Mouse (Mus musculus) layer of hippocampus, adult 9-11 months (tissue): ENCODE results near the gene Rrp1.

Experiments
- DNase-seq: peaks from one replicate; pipeline ENCODE4 v3.0.0; 2022

The Rrp1 gene

GRCm38 (mm10) chr10:78412319-78413151 is at the start of gene Rrp1:
Rrp1 (minus strand) TSS chr10:78413043.
- DNase-seq: peak; percentile 96

- DNase-seq: no peak
These were observed 48.9 kb upstream of the Rrp1 start for GRCm38 (mm10) chr10:78461767-78462166.

DNA sequence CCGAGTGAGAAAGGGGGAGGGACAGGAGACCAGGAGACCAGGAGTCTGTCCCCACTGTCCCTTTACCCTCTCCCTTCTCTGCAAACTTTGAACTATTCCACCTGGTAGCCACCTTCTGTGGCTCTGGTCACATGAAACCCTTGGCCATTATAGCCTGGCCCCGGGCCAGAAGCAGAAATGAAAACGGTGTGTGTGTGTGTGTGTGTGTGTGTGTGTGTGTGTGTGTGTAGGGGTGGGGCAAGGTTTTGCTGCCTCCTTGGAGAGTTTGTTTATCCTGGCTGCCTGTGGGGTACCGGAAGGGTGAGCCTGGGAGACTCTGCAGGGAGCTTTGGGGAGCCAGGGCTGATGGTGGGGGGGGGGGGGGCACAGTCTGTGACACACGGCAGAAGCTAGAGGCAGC is 47.6 kb upstream of the Rrp1 start:
- DNase-seq: no peak

GRCm38 (mm10) chr10:78458348-78459111 is 45.7 kb upstream of the Rrp1 start:
- no peak for DNase-seq

GRCm38 (mm10) chr10:78457495-78458347 is 44.9 kb upstream of the Rrp1 start:
- no peak for DNase-seq

DNA sequence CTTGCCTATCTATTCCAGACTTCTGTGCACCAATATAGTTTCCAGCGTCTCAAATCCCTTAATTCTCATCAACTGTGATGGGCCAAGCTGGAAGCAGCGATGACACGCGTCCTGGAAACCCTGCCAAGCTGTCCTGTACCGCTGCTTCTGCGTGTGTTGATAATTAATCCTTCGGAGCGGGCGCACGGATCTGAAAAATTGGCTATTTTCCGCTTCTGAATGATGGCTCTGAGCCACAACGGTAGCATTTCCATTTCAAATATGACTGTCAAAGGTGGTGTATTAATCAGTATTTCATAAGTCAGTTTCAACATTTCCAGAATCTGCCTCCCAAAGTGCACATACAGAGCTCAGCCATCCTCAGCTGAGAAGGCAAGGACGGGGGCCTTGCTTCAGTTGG is 43.9 kb upstream of the Rrp1 start:
- DNase-seq: no peak

DNA sequence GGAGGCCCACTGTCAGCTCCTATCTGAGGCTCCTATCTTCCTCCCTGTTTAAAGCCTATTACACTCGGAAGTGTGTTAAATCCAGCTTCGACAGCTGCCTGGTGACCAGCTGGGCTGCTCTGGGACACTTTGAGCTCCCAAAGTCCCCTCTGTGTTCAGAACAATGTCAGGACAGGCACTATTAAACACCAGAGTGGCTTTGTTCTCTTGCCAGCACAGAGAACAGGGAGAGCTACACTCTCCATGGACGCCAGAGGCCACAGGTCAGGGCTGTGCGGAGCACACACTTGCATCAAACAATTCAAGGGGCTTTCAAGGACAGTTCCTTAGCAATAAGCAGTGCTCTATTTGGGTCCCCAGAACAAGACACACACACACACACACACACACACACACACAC is 39.8 kb upstream of the Rrp1 start:
- DNase-seq: no peak

DNA sequence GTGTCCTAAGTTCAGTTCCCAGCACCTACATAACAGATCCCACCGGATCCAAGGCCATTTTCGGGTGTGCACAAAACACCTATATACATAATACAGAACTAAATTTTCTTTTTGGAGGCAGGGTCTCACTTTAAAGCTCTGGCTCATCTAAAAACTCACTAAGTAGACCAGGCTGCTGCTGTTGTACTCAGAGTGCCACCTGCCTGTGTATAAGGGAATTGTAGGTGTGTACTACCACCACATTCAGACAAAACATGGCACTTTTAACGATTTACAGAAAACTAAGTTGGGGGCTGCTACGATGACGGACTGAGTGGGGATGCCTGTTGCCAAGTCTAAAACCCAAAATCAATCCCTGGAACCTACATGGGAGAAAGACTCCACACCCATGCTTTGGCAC is 37.9 kb upstream of the Rrp1 start:
- no peak for DNase-seq

DNA sequence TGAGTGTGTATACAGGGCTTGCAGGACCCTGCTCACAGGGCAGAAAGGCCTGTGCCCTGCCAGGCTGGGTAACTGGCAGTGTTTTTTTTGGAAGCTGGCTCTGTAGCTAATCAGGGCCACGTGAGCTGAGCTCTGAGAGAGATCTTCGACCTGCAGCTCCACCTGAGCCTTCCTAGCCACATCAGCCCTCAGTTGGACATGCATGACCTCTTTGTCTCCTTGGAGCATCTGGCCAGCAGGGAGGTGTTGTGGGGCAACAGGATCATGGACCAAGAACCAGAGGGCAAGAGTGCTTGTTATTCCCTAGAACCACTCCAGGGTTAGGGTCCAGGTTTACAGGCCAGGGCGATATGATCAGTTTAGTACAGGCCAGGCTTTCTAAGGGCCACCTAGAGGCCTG is 34.6 kb upstream of the Rrp1 start:
- DNase-seq: no peak

DNA sequence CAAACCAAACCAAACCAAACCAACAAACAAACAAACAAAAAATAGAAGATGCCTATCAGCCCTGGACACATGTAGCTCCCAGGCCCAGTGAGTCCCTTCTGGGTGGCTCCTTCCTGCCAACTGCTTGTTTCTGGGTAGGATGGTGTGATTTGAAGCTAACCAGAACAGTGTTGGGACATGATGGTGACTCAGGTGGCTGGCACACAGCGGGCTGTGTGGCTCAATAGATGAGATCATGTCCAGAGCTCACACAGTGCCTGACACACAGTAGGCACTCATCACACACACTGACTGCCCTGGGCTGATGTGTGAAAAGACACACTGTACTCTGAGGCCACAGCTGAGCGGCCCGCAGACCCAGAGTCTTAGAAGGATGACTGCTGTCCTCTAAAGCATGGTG is 33.4 kb upstream of the Rrp1 start:
- peak; percentile 60 for DNase-seq

DNA sequence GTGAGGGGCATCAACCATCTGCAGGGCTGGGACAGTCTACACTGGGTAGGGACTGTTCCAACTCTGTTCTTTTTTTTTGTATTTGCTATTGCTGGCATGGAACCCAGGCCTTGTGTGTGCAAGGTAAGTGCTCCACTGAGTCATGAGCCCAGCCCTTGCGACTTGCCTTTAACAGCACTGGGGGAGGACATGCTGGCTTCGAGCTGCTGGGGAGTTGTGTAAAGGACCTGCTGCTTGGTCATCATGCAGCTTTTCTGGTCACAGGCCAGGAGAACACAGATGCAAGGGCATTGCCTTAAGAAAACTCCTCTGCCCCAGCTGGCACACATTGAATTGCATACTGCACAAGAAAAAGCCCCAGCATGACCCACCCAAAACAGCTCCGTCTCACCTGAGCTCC is 29.4 kb upstream of the Rrp1 start:
- DNase-seq: no peak

- no peak for DNase-seq
These were observed 28.8 kb upstream of the Rrp1 start for GRCm38 (mm10) chr10:78441606-78442005.

DNA sequence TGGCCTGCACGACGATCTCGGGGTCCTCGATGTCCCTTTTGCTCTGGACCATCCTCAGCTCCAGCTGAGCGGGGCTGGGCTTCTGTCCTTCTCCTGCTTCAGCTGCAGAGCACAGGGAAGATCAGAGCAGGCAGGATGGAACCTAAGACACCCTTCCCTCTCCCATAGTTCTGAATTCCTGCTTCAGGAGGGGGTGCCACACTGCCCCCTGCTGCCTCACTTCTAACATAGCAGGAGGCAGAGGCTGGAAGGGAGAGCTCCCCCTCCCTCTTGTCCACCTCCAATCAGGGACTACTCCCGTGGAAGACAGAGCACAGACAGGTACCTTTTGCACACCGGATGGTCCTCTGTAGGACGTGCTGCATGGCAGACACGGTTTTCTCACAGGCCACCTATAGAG is 28.0 kb upstream of the Rrp1 start:
- no peak for DNase-seq

DNA sequence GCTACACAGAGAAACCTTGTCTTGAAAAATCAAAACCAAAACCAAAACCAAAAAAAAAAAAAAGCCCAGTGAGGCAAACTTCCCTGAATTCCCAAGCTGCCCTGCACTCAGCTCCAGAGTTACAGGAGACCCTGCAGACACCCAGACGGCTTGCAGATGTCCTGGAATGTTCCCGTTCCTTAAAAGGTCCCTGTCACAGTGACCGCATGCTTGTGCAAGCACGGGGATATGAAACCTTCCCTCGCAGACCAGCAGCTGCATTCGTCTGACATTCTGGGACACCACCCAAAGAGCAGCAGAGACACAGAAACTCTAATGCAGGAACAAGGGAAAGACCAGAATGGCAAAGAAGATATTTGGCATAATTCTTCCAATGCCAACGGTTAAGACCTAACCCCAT is 27.1 kb upstream of the Rrp1 start:
- DNase-seq: no peak

DNA sequence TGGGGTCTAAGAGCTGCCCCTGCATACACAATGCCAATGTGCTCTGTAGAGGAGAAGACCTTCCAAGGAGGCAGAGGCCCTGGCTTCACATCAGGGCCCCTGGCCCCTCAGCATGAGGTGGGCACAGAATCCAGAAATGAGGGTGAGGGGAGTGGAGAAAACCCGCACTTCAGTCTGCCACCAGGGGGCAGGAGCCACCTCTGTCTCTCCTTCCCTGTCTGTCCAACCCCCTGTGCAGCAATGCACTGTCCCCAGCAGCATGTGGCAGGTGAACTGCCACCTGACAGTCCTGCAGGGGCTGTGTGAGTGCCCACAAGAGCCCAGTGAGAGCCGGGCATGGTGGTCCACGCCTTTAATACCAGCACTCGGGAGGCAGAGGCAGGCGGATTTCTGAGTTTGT is 26.7 kb upstream of the Rrp1 start:
- no peak for DNase-seq

DNA sequence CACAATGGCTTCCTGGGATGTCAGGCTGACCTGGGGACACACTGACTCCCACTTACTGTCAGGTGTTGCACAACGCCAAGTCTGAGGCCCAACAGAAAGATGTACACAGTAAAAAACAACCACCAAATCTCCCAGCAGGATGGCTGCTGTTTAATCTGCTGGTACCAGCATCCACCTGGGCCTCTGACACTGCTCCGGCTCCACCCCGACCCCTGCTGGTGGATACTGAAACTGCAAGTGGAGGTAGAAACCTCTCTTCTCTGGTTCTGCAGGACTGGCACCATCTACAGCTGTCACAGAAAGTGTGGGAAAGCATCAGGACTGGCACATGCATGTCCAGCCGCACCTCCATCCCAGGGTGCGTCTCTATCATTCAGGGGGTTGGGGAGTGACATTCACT is 25.3 kb upstream of the Rrp1 start:
- peak; percentile 55 for DNase-seq

- no peak for DNase-seq
These were observed 20.0 kb upstream of the Rrp1 start for GRCm38 (mm10) chr10:78432853-78433252.

- no peak for DNase-seq
These were observed 16.9 kb upstream of the Rrp1 start for GRCm38 (mm10) chr10:78429776-78430175.

DNA sequence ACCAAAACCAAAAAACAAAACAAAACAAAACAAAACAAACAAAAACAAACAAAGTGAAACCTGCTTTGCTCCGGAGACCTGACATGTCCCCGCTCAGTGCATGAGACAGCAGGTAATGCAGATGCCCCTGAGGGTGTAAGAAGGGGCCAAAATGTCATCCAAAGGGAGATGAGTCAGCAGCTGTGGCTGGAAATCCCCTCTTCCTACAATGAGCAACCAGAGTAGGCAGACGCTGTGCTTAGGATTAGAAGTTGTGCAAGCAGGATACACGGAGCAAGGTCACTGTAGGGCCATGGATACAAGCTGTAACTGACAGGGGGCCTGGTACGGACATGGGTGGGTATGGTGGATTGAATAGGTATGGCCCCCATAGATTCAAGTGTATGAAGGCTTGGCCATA is 16.3 kb upstream of the Rrp1 start:
- no peak for DNase-seq

GRCm38 (mm10) chr10:78428070-78428469 is 15.2 kb upstream of the Rrp1 start:
- DNase-seq: no peak

GRCm38 (mm10) chr10:78426117-78426735 is 13.4 kb upstream of the Rrp1 start:
- DNase-seq: peak; percentile 56

DNA sequence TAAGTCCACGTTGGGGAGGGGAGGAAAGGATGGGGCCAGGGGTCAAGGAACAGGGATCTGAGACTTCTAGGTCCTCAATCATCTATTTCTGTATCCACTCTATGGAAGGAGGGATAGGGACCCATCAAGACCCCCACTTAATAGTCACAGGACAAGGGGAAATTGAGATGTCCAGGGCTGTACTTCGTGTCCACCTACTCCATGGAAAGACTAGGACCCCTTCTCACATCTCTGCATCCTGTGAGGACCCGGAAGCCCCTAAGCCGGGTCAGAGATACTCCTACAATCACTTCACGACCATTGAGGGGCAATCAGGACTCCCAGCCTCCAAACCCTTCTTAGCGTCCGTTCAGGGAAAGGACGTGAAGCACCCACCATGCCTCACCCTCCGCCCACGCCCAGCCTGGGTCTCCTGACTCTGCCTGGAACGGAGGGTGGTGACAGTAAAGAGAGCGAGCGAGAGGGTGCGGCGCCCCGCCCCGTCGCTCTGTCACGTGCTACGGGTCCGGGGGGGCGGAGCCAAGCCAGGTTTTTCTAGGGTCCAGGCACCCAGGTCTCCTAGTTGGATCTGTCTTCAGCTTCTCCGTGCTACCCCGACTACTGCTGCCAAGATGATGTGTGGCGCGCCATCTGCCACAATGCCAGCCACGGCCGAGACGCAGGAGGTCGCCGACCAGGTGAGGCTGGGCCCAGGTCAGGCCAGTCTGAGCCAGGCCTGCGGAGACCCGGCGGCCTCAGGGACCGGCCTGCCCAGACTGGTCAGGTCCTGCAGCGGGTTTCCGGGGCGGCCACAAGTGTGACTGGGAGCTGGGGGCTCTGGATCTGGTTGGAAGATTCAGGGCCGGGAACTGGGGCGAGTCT is 12.6 kb upstream of the Rrp1 start, which contains the start of gene Cstb:
TSS of gene Cstb (plus strand) at position 489 of the 861 bp plus-strand sequence.
- DNase-seq: peak; percentile 92
